21 mouse cellular contexts compared by ENCODE assay signal in genomic region chr2:166203647-166204046, GRCm38 (mm10). TPM values are rescaled to one million over a fixed set of nuclear protein-coding genes. Genes with fewer than 3 reads are reported as not detected.
DNase-seq lines count a peak whose midpoint lies in the region; ATAC-seq and TF ChIP-seq lines count a peak whose summit lies in the region.
"Had no signal": no experiment of that assay in that cellular context is flagged by ENCODE, and none has a peak within 500 bp of the region (broad histone marks: within the 10 kb centered on the region; RNA-seq: fewer than 3 reads in every experiment).

No protein-coding gene starts in this region.

- peak overlapping the region; percentile 43 for H3K27ac ChIP-seq in heart, embryonic 10.5 days
- no peak overlapping the region for H3K27ac ChIP-seq in heart, embryonic 11.5 days (ENCODE audit: low read depth, low read length)
- peak overlapping the region; percentile 78 for H3K27ac ChIP-seq in heart, postnatal 0 days (ENCODE audit: low read depth)
- H3K27ac ChIP-seq in small intestine, adult 2 months (ENCODE audit: insufficient read depth, low read depth, low read length), result peak overlapping the region; percentile 98
- H3K27ac ChIP-seq: forebrain, embryonic 13.5 days; hindbrain, postnatal 0 days; kidney, postnatal 0 days had no signal

- no peak overlapping the region for H3K9ac ChIP-seq in heart, embryonic 11.5 days (ENCODE audit: low read depth, low read length)
- H3K9ac ChIP-seq in heart, postnatal 0 days (replicated peaks; ENCODE audit: low read depth, low read length), result no peak overlapping the region
- H3K9ac ChIP-seq: forebrain, embryonic 13.5 days; liver, postnatal 0 days had no signal

- H3K4me2 ChIP-seq in heart, embryonic 11.5 days, result no peak overlapping the region
- H3K4me2 ChIP-seq in heart, postnatal 0 days (ENCODE audit: low read depth, low read length), result no peak overlapping the region
- H3K4me2 ChIP-seq: forebrain, embryonic 13.5 days; liver, embryonic 11.5 days; midbrain, embryonic 11.5 days had no signal

- H3K36me3 ChIP-seq in heart, embryonic 10.5 days, result no peaks in the 10 kb centered on the region
- H3K36me3 ChIP-seq in heart, embryonic 11.5 days (ENCODE audit: control insufficient read depth, insufficient read depth, low read length), result no peaks in the 10 kb centered on the region
- H3K36me3 ChIP-seq in heart, postnatal 0 days (replicated peaks; ENCODE audit: control insufficient read depth, insufficient read depth, low read length), result no peaks in the 10 kb centered on the region
- no peaks in the 10 kb centered on the region for H3K36me3 ChIP-seq in small intestine, adult 2 months (ENCODE audit: control insufficient read depth, insufficient read depth, low read length)

- WGBS in heart, embryonic 10.5 days, result 69% methylated on average over 12 of the region's 12 CpGs
- 56% methylated on average over 12 of the region's 12 CpGs for WGBS in heart, embryonic 11.5 days (ENCODE audit: insufficient replicate concordance)
- WGBS in heart, postnatal 0 days, result 39% methylated on average over 11 of the region's 12 CpGs
- WGBS in small intestine, adult 2 months, result 30% methylated on average over 12 of the region's 12 CpGs

- intact Hi-C loops in heart, postnatal 14 days (cut with DNase I), result no loop called here

- no peak for ATAC-seq in heart, embryonic 11.5 days (replicated peaks; ENCODE audit: insufficient number of reproducible peaks, low FRiP score, low TSS enrichment)
- peak; percentile 71 for ATAC-seq in heart, postnatal 0 days (ENCODE audit: insufficient read depth, low read depth)
- ATAC-seq: activated CD4-positive, CD25-positive, alpha-beta regulatory T cell, adult 4 months; forebrain, embryonic 13.5 days; hindbrain, postnatal 0 days; liver, postnatal 0 days had no signal

- no peaks in the 10 kb centered on the region for H3K9me3 ChIP-seq in heart, embryonic 10.5 days
- no peaks in the 10 kb centered on the region for H3K9me3 ChIP-seq in heart, embryonic 11.5 days (replicated peaks; ENCODE audit: control insufficient read depth, low read length)
- H3K9me3 ChIP-seq in heart, postnatal 0 days (replicated peaks; ENCODE audit: control insufficient read depth, low read length), result no peaks in the 10 kb centered on the region
- H3K9me3 ChIP-seq: forebrain, embryonic 13.5 days had no signal

- H3K27me3 ChIP-seq in heart, embryonic 10.5 days (ENCODE audit: insufficient read depth, poor library complexity, severe bottlenecking), result peaks cover 23% of the 10 kb centered on the region; the same call in 1 of the 2 replicates
- peaks cover 2% of the 10 kb centered on the region; the same call in 1 of the 2 replicates for H3K27me3 ChIP-seq in heart, embryonic 11.5 days (ENCODE audit: control insufficient read depth, insufficient read depth, low read length)
- no peaks in the 10 kb centered on the region for H3K27me3 ChIP-seq in heart, postnatal 0 days (ENCODE audit: control insufficient read depth, insufficient read depth, low read length)
- no peaks in the 10 kb centered on the region for H3K27me3 ChIP-seq in small intestine, adult 2 months (ENCODE audit: control insufficient read depth, insufficient read depth, low read length)

- TF ChIP-seq CTCF in heart, postnatal 0 days (IDR thresholded peaks at IDR 0.05; ENCODE audit: low read depth), result no peak
- no peak for TF ChIP-seq CTCF in small intestine, adult 2 months (IDR thresholded peaks at IDR 0.05; ENCODE audit: extremely low read depth, insufficient read length, insufficient replicate concordance, low read depth, low read length)

- DNase-seq in heart, embryonic 10.5 days (ENCODE audit: low spot score), result no peak
- peak; percentile 45 for DNase-seq in heart, postnatal 0 days (ENCODE audit: low spot score)
- no peak for DNase-seq in heart, postnatal 14 days
- DNase-seq in adrenal gland, postnatal 36 days, result no peak
- no peak for DNase-seq in right cerebral cortex, postnatal 25 days
- DNase-seq: adrenal gland, adult 8-10 months; cerebellum, adult 2 months; cerebellum, postnatal 36 days; embryo, embryonic 11 days; kidney, adult 2 months; liver, postnatal 0 days; lung, postnatal 14 days; thymus, postnatal 25 days had no signal

- TF ChIP-seq EP300 in heart, postnatal 0 days (IDR thresholded peaks at IDR 0.05; ENCODE audit: low read depth), result no peak

- no peak overlapping the region for H3K4me3 ChIP-seq in heart, embryonic 10.5 days
- no peak overlapping the region for H3K4me3 ChIP-seq in heart, embryonic 11.5 days (ENCODE audit: low read depth, low read length)
- H3K4me3 ChIP-seq in heart, postnatal 0 days (ENCODE audit: low read depth, low read length), result no peak overlapping the region
- no peak overlapping the region for H3K4me3 ChIP-seq in small intestine, adult 2 months (ENCODE audit: low read depth, low read length)
- H3K4me3 ChIP-seq: forebrain, embryonic 13.5 days had no signal

- no peak for TF ChIP-seq POLR2A in small intestine, adult 2 months (IDR thresholded peaks at IDR 0.05; ENCODE audit: low read depth, low read length)

- peaks cover 53% of the 10 kb centered on the region for H3K4me1 ChIP-seq in heart, embryonic 10.5 days
- H3K4me1 ChIP-seq in heart, embryonic 11.5 days (ENCODE audit: control insufficient read depth, insufficient read depth, low read length), result peaks cover 25% of the 10 kb centered on the region
- H3K4me1 ChIP-seq in heart, postnatal 0 days (ENCODE audit: control insufficient read depth, insufficient read depth), result peaks cover 23% of the 10 kb centered on the region; the same call in 1 of the 2 replicates
- peaks cover 43% of the 10 kb centered on the region for H3K4me1 ChIP-seq in small intestine, adult 2 months (ENCODE audit: control insufficient read depth, insufficient read depth, insufficient read length, low read length)

RNA-seq across cellular contexts. Expression of gene Sulf2, which starts 48.2 kb away (rescaled TPM):
- polyA plus RNA-seq in heart, embryonic 10.5 days (2016; fragmentation: Nextera tagmentation; extraction: Ambion mirVana), result 94.7 and 103 TPM in 2 replicates
- polyA plus RNA-seq in heart, embryonic 11.5 days (2014; fragmentation: Nextera tagmentation; extraction: Ambion mirVana), result 111 and 114 TPM in 2 replicates
- total RNA-seq in heart, postnatal 0 days (2014; rRNA removed; ENCODE audit: low replicate concordance), result 86.5 and 94.0 TPM in 2 replicates
- 51.9 and 54.8 TPM in 2 replicates for polyA plus RNA-seq in heart, postnatal 0 days (2015; fragmentation: Nextera tagmentation; extraction: Ambion mirVana)
- total RNA-seq in heart, postnatal 14 days (2021), result 10 to 100 TPM; 59.3 to 60.7 TPM
- 35.8 and 75.6 TPM in 2 replicates for polyA plus RNA-seq in small intestine, adult 2 months (2012; rRNA removed)
- 100 to 1,000 TPM in 1 of 2 experiments, 10 to 100 TPM in 1; 51.6 to 117 TPM for total RNA-seq in adrenal gland, postnatal 36 days (2021)
